Mouse (Mus musculus): ENCODE results near the gene 4930469K13Rik. TPM values are rescaled to one million over a fixed set of nuclear protein-coding genes. Genes with fewer than 3 reads are reported as not detected.

The 4930469K13Rik gene
- polyA plus RNA-seq, 1 experiment from 2014 or later = 4.3 TPM

DNA sequence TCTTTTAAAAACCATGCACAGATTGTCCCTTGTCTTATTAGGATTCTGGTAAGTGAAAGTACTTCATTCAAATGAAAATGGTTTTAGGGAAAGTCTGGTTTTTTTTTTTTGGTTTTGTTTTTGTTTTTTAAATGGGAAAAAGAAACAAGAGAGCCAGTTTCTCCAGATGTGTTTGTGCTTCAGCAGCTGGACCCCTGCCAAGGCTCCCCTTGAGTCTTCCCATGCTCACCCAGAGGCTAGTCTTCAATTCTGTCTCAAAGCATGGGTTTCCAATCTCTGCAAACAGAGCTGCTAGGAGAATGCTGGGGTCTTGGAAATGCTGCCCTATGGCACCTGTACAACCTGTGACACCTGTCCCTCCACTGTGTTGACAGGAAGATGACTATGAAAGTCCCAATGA is 27.8 kb downstream of the 4930469K13Rik start:
- no peak for ATAC-seq (ENCODE audit: low FRiP score)
- Histone ChIP-seq H3K4me3 (ENCODE audit: low read depth, low read length) (no peak overlapping the region), H3K27me3 (ENCODE audit: control insufficient read depth, insufficient read depth, low read length) (no peaks in the 10 kb centered on the region)

GRCm38 (mm10) chr11:34063702-34064485 is 34.5 kb downstream of the 4930469K13Rik start:
- Histone ChIP-seq H3K27me3 (ENCODE audit: control insufficient read depth, insufficient read depth, low read length) (no peaks in the 10 kb centered on the region), H3K9ac (ENCODE audit: low read depth, low read length) (no peak overlapping the region), H3K36me3 (ENCODE audit: control insufficient read depth, insufficient read depth, low read length) (no peaks in the 10 kb centered on the region), H3K27ac (ENCODE audit: low read depth, low read length) (no peak overlapping the region), H3K4me2 (replicated peaks; ENCODE audit: low read depth, low read length) (no peak overlapping the region), H3K9me3 (ENCODE audit: control insufficient read depth, low read length) (no peaks in the 10 kb centered on the region), H3K4me1 (replicated peaks; ENCODE audit: control insufficient read depth, insufficient read depth, low read length) (no peaks in the 10 kb centered on the region), H3K4me3 (ENCODE audit: low read depth, low read length) (no peak overlapping the region)
- DNase-seq (ENCODE audit: low spot score) = no peak
- 57% methylated on average over 5 of the region's 5 CpGs for WGBS
- no peak for ATAC-seq (ENCODE audit: low FRiP score)

More for the DNA sequence above, 27.8 kb downstream of the 4930469K13Rik start:
- no peak overlapping the region for H3K27ac ChIP-seq (ENCODE audit: low read depth, low read length)
- H3K4me2 ChIP-seq (replicated peaks; ENCODE audit: low read depth, low read length) = no peak overlapping the region
- no peak for DNase-seq (ENCODE audit: low spot score)
- H3K4me1 ChIP-seq (replicated peaks; ENCODE audit: control insufficient read depth, insufficient read depth, low read length) = no peaks in the 10 kb centered on the region
- no peaks in the 10 kb centered on the region for H3K9me3 ChIP-seq (ENCODE audit: control insufficient read depth, low read length)
- H3K9ac ChIP-seq (ENCODE audit: low read depth, low read length) = no peak overlapping the region
- H3K36me3 ChIP-seq (ENCODE audit: control insufficient read depth, insufficient read depth, low read length) = no peaks in the 10 kb centered on the region

GRCm38 (mm10) chr11:34063257-34063656 is 35.1 kb downstream of the 4930469K13Rik start:
- DNase-seq (ENCODE audit: low spot score) = no peak

DNA sequence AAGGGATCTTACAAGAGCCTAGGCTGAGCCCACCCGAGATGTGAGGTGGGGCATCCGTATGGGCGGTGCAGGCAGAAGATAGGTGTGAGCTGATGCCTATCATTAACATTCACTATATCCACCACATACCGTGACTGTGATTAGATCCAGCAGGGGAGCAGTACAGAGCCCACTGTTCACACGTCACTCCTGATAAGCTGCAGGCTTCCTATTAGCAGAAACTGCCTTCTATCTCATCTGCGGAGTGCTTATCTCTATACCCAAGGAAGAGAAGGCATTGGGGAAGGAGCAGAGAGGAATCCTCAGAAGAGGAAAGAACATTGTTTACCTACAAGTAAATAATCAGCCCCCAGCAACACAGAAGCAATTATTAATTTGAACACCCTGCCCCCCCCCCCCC is 36.6 kb downstream of the 4930469K13Rik start:
- Histone ChIP-seq H3K27me3 (ENCODE audit: control insufficient read depth, insufficient read depth, low read length) (no peaks in the 10 kb centered on the region), H3K36me3 (ENCODE audit: control insufficient read depth, insufficient read depth, low read length) (no peaks in the 10 kb centered on the region), H3K4me1 (replicated peaks; ENCODE audit: control insufficient read depth, insufficient read depth, low read length) (no peaks in the 10 kb centered on the region), H3K4me3 (ENCODE audit: low read depth, low read length) (no peak overlapping the region), H3K9me3 (ENCODE audit: control insufficient read depth, low read length) (no peaks in the 10 kb centered on the region), H3K9ac (ENCODE audit: low read depth, low read length) (no peak overlapping the region), H3K27ac (ENCODE audit: low read depth, low read length) (no peak overlapping the region), H3K4me2 (replicated peaks; ENCODE audit: low read depth, low read length) (no peak overlapping the region)
- 70% methylated on average over 6 of the region's 6 CpGs for WGBS
- no peak for ATAC-seq (ENCODE audit: low FRiP score)
- DNase-seq (ENCODE audit: low spot score) = no peak

More at GRCm38 (mm10) chr11:34063257-34063656, 35.1 kb downstream of the 4930469K13Rik start:
- no peaks in the 10 kb centered on the region for H3K9me3 ChIP-seq (ENCODE audit: control insufficient read depth, low read length)
- no peak overlapping the region for H3K27ac ChIP-seq (ENCODE audit: low read depth, low read length)
- no peak overlapping the region for H3K4me2 ChIP-seq (replicated peaks; ENCODE audit: low read depth, low read length)
- no peaks in the 10 kb centered on the region for H3K36me3 ChIP-seq (ENCODE audit: control insufficient read depth, insufficient read depth, low read length)
- H3K4me1 ChIP-seq (replicated peaks; ENCODE audit: control insufficient read depth, insufficient read depth, low read length) = no peaks in the 10 kb centered on the region
- no peak overlapping the region for H3K9ac ChIP-seq (ENCODE audit: low read depth, low read length)
- no peaks in the 10 kb centered on the region for H3K27me3 ChIP-seq (ENCODE audit: control insufficient read depth, insufficient read depth, low read length)
- WGBS = 68% methylated on average over 2 of the region's 2 CpGs
- H3K4me3 ChIP-seq (ENCODE audit: low read depth, low read length) = no peak overlapping the region
- no peak for ATAC-seq (ENCODE audit: low FRiP score)

DNA sequence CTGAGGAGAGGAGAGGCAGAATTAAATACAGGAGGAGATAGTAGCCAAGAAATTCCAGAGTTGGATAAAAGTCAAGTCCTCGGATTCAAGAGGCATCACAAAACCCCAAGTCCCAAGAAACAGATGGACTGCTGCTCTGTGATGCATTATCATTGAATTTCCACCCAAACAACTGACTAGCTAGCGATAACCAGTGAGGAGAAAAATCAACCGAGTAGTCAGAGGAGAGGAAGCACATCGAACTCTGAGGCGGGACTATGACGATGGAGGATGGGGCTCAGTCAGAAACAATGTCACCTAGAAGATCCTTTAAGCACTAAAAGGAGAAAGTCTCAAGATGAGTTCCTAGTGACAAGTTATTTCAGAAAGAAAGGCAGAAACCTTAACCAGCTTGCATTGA is 39.4 kb downstream of the 4930469K13Rik start:
- no peaks in the 10 kb centered on the region for H3K4me1 ChIP-seq (replicated peaks; ENCODE audit: control insufficient read depth, insufficient read depth, low read length)
- no peaks in the 10 kb centered on the region for H3K27me3 ChIP-seq (ENCODE audit: control insufficient read depth, insufficient read depth, low read length)
- H3K9me3 ChIP-seq (ENCODE audit: control insufficient read depth, low read length) = no peaks in the 10 kb centered on the region
- H3K9ac ChIP-seq (ENCODE audit: low read depth, low read length) = no peak overlapping the region
- no peak overlapping the region for H3K4me2 ChIP-seq (replicated peaks; ENCODE audit: low read depth, low read length)
- H3K4me3 ChIP-seq (ENCODE audit: low read depth, low read length) = no peak overlapping the region
- DNase-seq (ENCODE audit: low spot score) (no peak), ATAC-seq (ENCODE audit: low FRiP score) (no peak)
- WGBS = 90% methylated on average over 6 of the region's 6 CpGs
- no peak overlapping the region for H3K27ac ChIP-seq (ENCODE audit: low read depth, low read length)
- no peaks in the 10 kb centered on the region for H3K36me3 ChIP-seq (ENCODE audit: control insufficient read depth, insufficient read depth, low read length)

DNA sequence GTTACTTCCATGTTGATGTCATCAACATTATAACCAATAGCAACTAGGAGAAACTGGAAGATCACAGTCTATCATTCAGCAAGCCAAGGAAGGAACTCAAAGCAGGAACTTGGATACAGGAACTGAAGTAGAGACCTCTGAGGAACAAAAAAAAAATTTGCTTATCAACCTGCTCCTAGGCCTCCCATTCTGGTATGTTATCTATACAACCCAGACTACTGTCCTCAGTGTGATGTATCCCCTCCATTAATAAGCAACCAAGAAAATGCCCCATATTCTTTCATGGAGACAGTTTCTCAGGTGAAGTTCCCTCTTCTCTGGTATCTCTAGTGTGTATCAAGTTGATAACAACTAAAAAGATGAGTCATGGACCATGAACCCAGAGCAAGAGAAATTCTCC is 40.0 kb downstream of the 4930469K13Rik start:
- Histone ChIP-seq H3K9ac (ENCODE audit: low read depth, low read length) (no peak overlapping the region), H3K9me3 (ENCODE audit: control insufficient read depth, low read length) (no peaks in the 10 kb centered on the region), H3K27me3 (ENCODE audit: control insufficient read depth, insufficient read depth, low read length) (no peaks in the 10 kb centered on the region), H3K36me3 (ENCODE audit: control insufficient read depth, insufficient read depth, low read length) (no peaks in the 10 kb centered on the region), H3K27ac (ENCODE audit: low read depth, low read length) (no peak overlapping the region), H3K4me3 (ENCODE audit: low read depth, low read length) (no peak overlapping the region), H3K4me1 (replicated peaks; ENCODE audit: control insufficient read depth, insufficient read depth, low read length) (no peaks in the 10 kb centered on the region), H3K4me2 (replicated peaks; ENCODE audit: low read depth, low read length) (no peak overlapping the region)
- DNase-seq (ENCODE audit: low spot score) (no peak), ATAC-seq (ENCODE audit: low FRiP score) (no peak)

GRCm38 (mm10) chr11:34056715-34057114 is 41.6 kb downstream of the 4930469K13Rik start:
- H3K36me3 ChIP-seq (ENCODE audit: control insufficient read depth, insufficient read depth, low read length) = no peaks in the 10 kb centered on the region
- H3K4me1 ChIP-seq (replicated peaks; ENCODE audit: control insufficient read depth, insufficient read depth, low read length) = no peaks in the 10 kb centered on the region
- 85% methylated on average over 1 of the region's 1 CpGs for WGBS
- no peaks in the 10 kb centered on the region for H3K27me3 ChIP-seq (ENCODE audit: control insufficient read depth, insufficient read depth, low read length)
- no peak overlapping the region for H3K4me3 ChIP-seq (ENCODE audit: low read depth, low read length)
- no peaks in the 10 kb centered on the region for H3K9me3 ChIP-seq (ENCODE audit: control insufficient read depth, low read length)
- DNase-seq (ENCODE audit: low spot score) (no peak), ATAC-seq (ENCODE audit: low FRiP score) (no peak)
- H3K4me2 ChIP-seq (replicated peaks; ENCODE audit: low read depth, low read length) = no peak overlapping the region
- H3K9ac ChIP-seq (ENCODE audit: low read depth, low read length) = no peak overlapping the region
- no peak overlapping the region for H3K27ac ChIP-seq (ENCODE audit: low read depth, low read length)

- Histone ChIP-seq H3K27ac (ENCODE audit: low read depth, low read length) (no peak overlapping the region), H3K27me3 (ENCODE audit: control insufficient read depth, insufficient read depth, low read length) (no peaks in the 10 kb centered on the region), H3K9me3 (ENCODE audit: control insufficient read depth, low read length) (no peaks in the 10 kb centered on the region), H3K4me3 (ENCODE audit: low read depth, low read length) (no peak overlapping the region), H3K4me1 (replicated peaks; ENCODE audit: control insufficient read depth, insufficient read depth, low read length) (no peaks in the 10 kb centered on the region), H3K36me3 (ENCODE audit: control insufficient read depth, insufficient read depth, low read length) (no peaks in the 10 kb centered on the region), H3K4me2 (replicated peaks; ENCODE audit: low read depth, low read length) (no peak overlapping the region), H3K9ac (ENCODE audit: low read depth, low read length) (no peak overlapping the region)
- DNase-seq (ENCODE audit: low spot score) = no peak
- no peak for ATAC-seq (ENCODE audit: low FRiP score)
- WGBS = 88% methylated on average over 7 of the region's 7 CpGs
Observed at GRCm38 (mm10) chr11:34054031-34054727, 44.2 kb downstream of the 4930469K13Rik start.
